Mouse (Mus musculus) small intestine, adult 2 months (tissue): ENCODE measurements around the gene Atf2.

Experiments
- CTCF ChIP-seq: fragments of 200-500 bp; IDR thresholded peaks from 2 replicates; pipeline ENCODE4 v1.5.1; 2012; ENCODE audit warnings: low read depth, mild to moderate bottlenecking, control low read depth, inconsistent platforms, low read length, moderate library complexity, mixed read lengths; ENCODE audit not compliant: insufficient replicate concordance, insufficient read length; ENCODE audit errors: extremely low read depth
- POLR2A ChIP-seq: fragments of 200-500 bp; IDR thresholded peaks from 2 replicates; pipeline ENCODE4 v1.6.1; 2012; ENCODE audit warnings: low read depth, mild to moderate bottlenecking, control low read depth, inconsistent platforms, low read length, moderate library complexity

DNA sequence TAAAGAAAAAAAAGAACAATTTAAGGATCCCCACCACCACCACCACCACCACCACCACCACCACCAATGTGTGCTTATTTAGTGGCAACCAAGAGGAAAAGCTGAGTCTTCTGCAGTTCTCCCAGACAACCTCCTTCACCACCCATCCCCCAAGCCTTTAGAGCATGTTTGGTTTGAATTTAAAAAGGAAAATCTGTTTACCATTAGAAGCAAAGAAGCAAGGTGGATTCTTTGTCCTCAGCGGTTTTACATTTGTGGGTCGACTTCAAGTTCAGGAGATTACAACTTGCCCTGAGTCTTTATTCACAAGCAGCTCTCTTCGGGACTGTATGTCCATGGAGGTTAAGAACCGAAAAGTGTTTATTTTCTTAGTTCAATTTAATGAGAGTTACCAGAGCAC, 115.5 kb downstream of the Atf2 start:
- no peak for TF ChIP-seq POLR2A
- no peak for TF ChIP-seq CTCF
